Mouse (Mus musculus) neural tube, embryonic 11.5 days (tissue): ENCODE results near the gene Tmem215. TPM values are rescaled to one million over a fixed set of nuclear protein-coding genes. Genes with fewer than 3 reads are reported as not detected.

Experiments
- ATAC-seq: fragments of 200-750 bp; cut with Nextera tagmentation; 2 replicates; pipeline ENCODE4 v1.8.0; 2017; ENCODE audit warnings: moderate number of reproducible peaks, mild to moderate bottlenecking, moderate TSS enrichment, moderate library complexity; ENCODE audit not compliant: insufficient read depth, low FRiP score, low TSS enrichment
- DNase-seq: peaks from one replicate; pipeline ENCODE4 v3.0.0-alpha.2; 2015; ENCODE audit warnings: low spot score
- H3K27ac ChIP-seq: fragments of 300-500 bp; sonication (generic); 2 replicates; pipeline ENCODE4 v1.5.1; 2014; ENCODE audit warnings: low read depth, mild to moderate bottlenecking, low read length
- H3K27me3 ChIP-seq: fragments of 300-500 bp; sonication (generic); 2 replicates; pipeline ENCODE4 v1.6.1; 2014; ENCODE audit warnings: mild to moderate bottlenecking, low read length, mixed read lengths; ENCODE audit not compliant: control insufficient read depth, insufficient read depth
- H3K36me3 ChIP-seq: fragments of 300-500 bp; sonication (generic); 2 replicates; pipeline ENCODE4 v1.6.1; 2014; ENCODE audit warnings: mild to moderate bottlenecking, low read length, moderate library complexity, mixed read lengths; ENCODE audit not compliant: control insufficient read depth, insufficient read depth
- H3K4me1 ChIP-seq: fragments of 300-500 bp; sonication (generic); 2 replicates; pipeline ENCODE4 v1.6.1; 2014; ENCODE audit warnings: low read length, mixed read lengths; ENCODE audit not compliant: control insufficient read depth, insufficient read depth
- H3K4me2 ChIP-seq: fragments of 300-500 bp; sonication (generic); 2 replicates; pipeline ENCODE4 v1.6.1; 2014; ENCODE audit warnings: low read depth, mild to moderate bottlenecking, moderate library complexity
- H3K4me3 ChIP-seq: fragments of 300-500 bp; sonication (generic); 2 replicates; pipeline ENCODE4 v1.5.1; 2014; ENCODE audit warnings: low read depth, low read length
- H3K9ac ChIP-seq: fragments of 300-500 bp; sonication (generic); 2 replicates; pipeline ENCODE4 v1.6.1; 2014; ENCODE audit warnings: mild to moderate bottlenecking, low read length
- H3K9me3 ChIP-seq: fragments of 300-500 bp; sonication (generic); 2 replicates; pipeline ENCODE4 v1.6.1; 2016; ENCODE audit warnings: low read length; ENCODE audit not compliant: control insufficient read depth
- WGBS: fragments of 180-500 bp; shearing (Covaris S2); extraction: QIAGEN DNeasy Blood & Tissue Kit; methylation state at CpG from one replicate; pipeline ENCODE4 v1.1.7; 2014; 5-methylcytosine and 5-hydroxymethylcytosine counted together
- polyA plus RNA-seq: library from polyadenylated mRNA; unstranded; fragments of >200 nt; fragmentation: Nextera tagmentation; extraction: Ambion mirVana; gene quantifications from 2 replicates; pipeline ENCODE4 v1.2.1, GENCODE M21; 2014

Gene Tmem215
- polyA plus RNA-seq: 0.42 and 0.51 TPM in 2 replicates

DNA sequence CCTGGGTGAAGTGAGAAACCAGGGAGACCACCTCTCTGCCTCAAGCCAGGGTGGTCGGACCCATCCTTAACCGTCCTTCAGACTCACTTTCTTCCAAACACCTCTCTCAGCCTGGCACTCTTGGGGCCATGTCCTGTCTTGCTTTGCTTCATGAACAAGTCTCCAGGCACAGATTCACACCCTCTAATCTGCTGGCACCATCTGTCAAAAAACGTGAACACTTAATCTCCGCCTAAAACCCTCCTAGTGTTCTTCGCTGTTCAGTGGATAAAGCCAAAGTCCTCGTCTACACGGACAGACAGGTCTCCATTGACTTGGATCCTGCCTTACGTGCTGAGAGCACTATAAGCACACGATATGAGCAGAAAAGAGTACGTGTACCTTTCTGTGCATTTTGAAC is at the start of gene Tmem215:
Gene Tmem215 (plus strand): TSS at position 301 of the 400 bp plus-strand sequence.
- peak within 1 kb of the TSS; percentile 39 for H3K4me3 ChIP-seq
- H3K9me3 ChIP-seq: no peaks in the 10 kb centered on the region
- no peaks in the 10 kb centered on the region for H3K36me3 ChIP-seq
- no peak within 1 kb of the TSS for H3K27ac ChIP-seq
- H3K4me2 ChIP-seq: peak within 1 kb of the TSS; percentile 83
- 87% methylated on average over 10 of the region's 10 CpGs for WGBS
- DNase-seq: no peak
- ATAC-seq: no peak
- H3K9ac ChIP-seq: peak within 1 kb of the TSS; percentile 60
- H3K4me1 ChIP-seq: no peaks in the 10 kb centered on the region
- peaks cover 2% of the 10 kb centered on the region; the same call in 1 of the 2 replicates for H3K27me3 ChIP-seq

DNA sequence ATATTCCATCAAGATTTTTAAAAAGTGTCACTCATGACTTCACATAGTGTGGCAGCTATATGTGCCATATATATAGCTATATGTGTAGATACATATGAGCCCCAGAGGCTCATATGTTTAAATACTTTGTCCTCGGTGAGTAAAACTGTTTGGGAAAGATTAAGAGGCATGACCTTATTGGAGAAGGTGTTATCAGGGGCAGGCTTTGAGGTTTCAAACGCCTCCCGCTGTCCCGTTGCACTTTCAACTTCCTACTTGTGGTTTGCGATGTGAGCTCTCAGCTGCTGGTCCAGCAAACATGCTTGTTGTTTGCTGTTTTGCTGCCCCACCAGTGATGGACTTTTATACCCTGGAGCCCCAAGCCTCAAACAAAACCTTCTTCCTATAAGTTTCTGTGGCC is 40.1 kb upstream of the Tmem215 start:
- H3K27ac ChIP-seq: no peak overlapping the region
- no peak overlapping the region for H3K4me2 ChIP-seq
- H3K36me3 ChIP-seq: no peaks in the 10 kb centered on the region
- no peak overlapping the region for H3K9ac ChIP-seq
- no peak for ATAC-seq
- no peaks in the 10 kb centered on the region for H3K4me1 ChIP-seq
- DNase-seq: no peak
- WGBS: 81% methylated on average over 5 of the region's 5 CpGs
- no peaks in the 10 kb centered on the region; the same call in 1 of the 2 replicates for H3K9me3 ChIP-seq
- no peaks in the 10 kb centered on the region for H3K27me3 ChIP-seq
- H3K4me3 ChIP-seq: no peak overlapping the region

DNA sequence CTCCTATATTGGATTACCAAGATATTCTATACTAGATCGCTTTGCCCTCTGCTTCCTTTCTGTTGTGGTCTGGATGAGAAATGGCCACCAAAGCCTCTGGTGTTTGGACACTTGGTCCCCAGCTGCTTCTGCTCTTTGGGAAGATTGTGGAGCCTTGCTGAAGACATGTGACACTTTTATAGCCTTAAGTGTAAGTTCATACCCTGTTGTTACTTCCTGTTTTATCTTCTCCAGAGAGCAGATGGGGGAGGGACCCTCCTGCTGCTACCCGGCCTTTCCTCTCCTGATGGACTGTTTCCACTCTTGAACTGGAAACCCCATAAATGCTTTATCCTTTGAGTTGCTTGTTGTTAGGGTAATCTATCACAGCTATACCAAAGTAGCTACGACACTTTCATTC is 38.6 kb upstream of the Tmem215 start:
- Histone ChIP-seq H3K9ac (no peak overlapping the region), H3K27ac (no peak overlapping the region), H3K36me3 (no peaks in the 10 kb centered on the region), H3K4me2 (no peak overlapping the region), H3K27me3 (no peaks in the 10 kb centered on the region), H3K9me3 (no peaks in the 10 kb centered on the region), H3K4me3 (no peak overlapping the region), H3K4me1 (no peaks in the 10 kb centered on the region)
- 54% methylated on average over 3 of the region's 3 CpGs for WGBS
- ATAC-seq (no peak), DNase-seq (no peak)

DNA sequence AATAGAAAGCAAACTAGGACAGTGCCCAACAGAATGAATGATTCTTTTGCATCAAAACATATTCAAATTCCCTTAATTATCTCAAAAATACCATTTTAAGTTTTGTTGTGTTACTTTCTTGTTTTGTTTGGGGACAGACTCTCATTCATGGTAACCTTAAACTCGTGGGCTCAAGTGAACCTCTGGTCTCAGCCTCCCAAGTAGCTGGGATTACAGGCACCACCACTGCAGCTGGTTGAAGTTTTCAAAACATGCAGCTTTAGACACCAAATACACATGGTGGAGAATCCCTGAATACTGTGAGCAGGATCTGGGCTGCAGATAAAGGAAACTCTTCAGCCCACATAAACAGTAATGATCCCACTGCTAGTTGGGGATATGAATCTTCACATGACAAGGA is 37.6 kb upstream of the Tmem215 start:
- 63% methylated on average over 1 of the region's 1 CpGs for WGBS
- ATAC-seq: no peak

DNA sequence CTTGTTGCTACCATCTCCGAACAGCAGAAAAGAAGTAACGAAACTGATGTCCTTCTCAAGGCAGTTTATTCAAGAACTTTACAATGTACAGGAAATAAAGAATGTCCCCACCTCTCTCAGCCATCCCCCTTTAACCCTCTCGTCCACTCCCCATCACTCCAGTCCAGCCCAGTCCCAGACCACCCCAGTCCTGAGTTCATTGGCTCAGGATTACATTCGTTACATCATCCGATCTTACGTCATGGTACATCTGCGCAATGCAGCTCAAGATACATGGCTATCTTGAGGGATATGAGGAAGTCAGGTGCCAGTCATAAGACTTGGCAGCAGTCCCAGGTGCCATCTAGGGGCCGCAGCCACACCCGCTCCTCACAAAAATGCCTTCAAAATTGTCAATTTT is 28.4 kb upstream of the Tmem215 start:
- H3K27ac ChIP-seq: no peak overlapping the region
- H3K4me3 ChIP-seq: no peak overlapping the region
- WGBS: 94% methylated on average over 9 of the region's 9 CpGs
- no peaks in the 10 kb centered on the region for H3K4me1 ChIP-seq
- H3K9ac ChIP-seq: no peak overlapping the region
- no peak for ATAC-seq
- no peaks in the 10 kb centered on the region for H3K9me3 ChIP-seq
- no peak for DNase-seq
- no peak overlapping the region for H3K4me2 ChIP-seq
- H3K27me3 ChIP-seq: no peaks in the 10 kb centered on the region
- no peaks in the 10 kb centered on the region for H3K36me3 ChIP-seq

More for the DNA sequence above, 37.6 kb upstream of the Tmem215 start:
- Histone ChIP-seq H3K4me3 (no peak overlapping the region), H3K27me3 (no peaks in the 10 kb centered on the region), H3K9ac (no peak overlapping the region), H3K4me1 (no peaks in the 10 kb centered on the region), H3K9me3 (no peaks in the 10 kb centered on the region), H3K27ac (no peak overlapping the region), H3K4me2 (no peak overlapping the region), H3K36me3 (no peaks in the 10 kb centered on the region)
- DNase-seq: no peak

DNA sequence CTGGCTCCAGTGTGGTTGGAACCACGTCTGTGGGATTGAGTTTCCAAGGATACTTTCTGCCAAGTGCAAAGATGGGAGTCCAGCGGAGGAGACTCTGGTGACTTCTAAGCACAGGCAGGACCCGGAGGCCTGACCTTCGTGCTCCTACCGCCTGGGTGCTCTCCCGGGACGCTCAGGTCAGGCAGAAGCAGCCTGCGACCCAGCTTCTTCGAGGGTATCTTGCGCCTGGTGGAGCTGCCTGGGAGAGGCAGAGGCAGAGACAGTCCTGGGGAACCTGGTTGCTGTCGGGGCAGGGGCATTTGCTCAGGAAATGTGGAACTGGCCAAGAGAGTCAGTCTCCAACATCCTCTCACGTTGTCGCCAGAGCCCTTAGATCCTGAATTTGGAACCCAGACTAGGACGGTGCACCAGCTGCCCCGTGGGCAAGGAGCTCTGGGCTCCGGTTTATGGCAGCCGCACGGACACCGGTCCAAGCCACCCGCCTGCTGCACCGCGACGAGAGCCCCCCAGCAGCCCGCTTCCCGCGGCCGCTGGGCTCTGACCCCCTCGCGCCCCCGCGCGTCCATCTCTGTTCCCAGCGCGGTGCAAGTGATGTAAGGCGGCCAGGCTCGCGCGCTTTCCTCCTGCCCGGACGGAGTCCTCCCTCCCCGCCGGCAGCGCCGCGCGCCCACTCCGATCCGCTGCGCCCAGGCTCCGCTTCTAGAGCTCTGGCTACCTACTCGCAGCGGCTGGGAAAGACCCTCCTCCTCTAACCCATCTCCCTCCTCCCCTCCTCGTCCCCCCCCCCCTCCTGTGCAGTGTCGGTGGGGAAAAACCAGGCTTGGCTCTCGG is 935 bp downstream of the Tmem215 start:
- Histone ChIP-seq H3K9ac (peak overlapping the region; percentile 60), H3K9me3 (no peaks in the 10 kb centered on the region), H3K4me3 (peak overlapping the region; percentile 39), H3K36me3 (no peaks in the 10 kb centered on the region), H3K27me3 (peaks cover 2% of the 10 kb centered on the region; the same call in 1 of the 2 replicates), H3K27ac (no peak overlapping the region), H3K4me2 (peak overlapping the region; percentile 83), H3K4me1 (no peaks in the 10 kb centered on the region)
- DNase-seq (peak; percentile 76), ATAC-seq (peak; percentile 90)
- 3% methylated on average over 52 of the region's 55 CpGs for WGBS

DNA sequence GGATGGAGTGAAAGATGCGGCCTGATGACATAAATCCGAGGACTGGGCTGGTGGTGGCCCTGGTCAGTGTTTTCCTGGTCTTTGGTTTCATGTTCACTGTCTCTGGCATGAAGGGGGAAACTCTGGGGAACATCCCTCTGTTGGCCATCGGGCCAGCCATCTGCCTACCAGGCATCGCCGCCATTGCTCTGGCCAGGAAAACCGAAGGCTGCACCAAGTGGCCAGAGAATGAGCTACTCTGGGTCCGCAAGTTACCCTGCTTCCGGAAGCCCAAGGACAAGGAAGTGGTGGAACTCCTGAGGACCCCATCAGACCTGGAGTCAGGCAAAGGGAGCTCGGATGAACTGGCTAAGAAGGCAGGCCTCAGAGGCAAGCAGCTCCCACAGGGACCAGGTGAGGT is 1.9 kb downstream of the Tmem215 start:
- 80% methylated on average over 9 of the region's 9 CpGs for WGBS
- Histone ChIP-seq H3K36me3 (no peaks in the 10 kb centered on the region), H3K9ac (no peak overlapping the region), H3K4me2 (no peak overlapping the region), H3K4me3 (no peak overlapping the region), H3K9me3 (no peaks in the 10 kb centered on the region), H3K4me1 (no peaks in the 10 kb centered on the region), H3K27me3 (peaks cover 2% of the 10 kb centered on the region; the same call in 1 of the 2 replicates), H3K27ac (no peak overlapping the region)
- no peak for ATAC-seq
- no peak for DNase-seq

DNA sequence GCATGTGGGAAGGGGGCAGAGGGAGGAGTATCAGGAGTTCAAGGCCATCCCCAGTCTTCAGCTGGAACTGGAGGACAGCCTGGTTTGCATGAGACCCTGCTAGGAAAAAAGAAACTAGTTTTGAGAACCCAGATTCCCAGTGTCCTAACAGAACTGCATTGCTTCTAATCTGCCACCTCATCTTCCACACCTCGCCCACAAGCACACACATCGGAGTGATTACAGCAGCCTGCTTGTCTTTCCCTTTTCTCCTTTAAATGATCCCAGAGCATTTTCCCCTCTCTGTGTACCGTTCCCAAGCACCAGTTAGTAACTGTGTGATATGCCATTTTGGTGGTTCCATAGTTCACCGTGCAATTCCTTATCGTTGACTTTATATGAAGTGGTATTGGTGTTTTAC is 6.0 kb downstream of the Tmem215 start:
- no peak overlapping the region for H3K27ac ChIP-seq
- H3K27me3 ChIP-seq: peaks cover 1% of the 10 kb centered on the region; the same call in 1 of the 2 replicates
- no peaks in the 10 kb centered on the region for H3K36me3 ChIP-seq
- DNase-seq (no peak), ATAC-seq (no peak)
- no peaks in the 10 kb centered on the region for H3K4me1 ChIP-seq
- H3K4me3 ChIP-seq: no peak overlapping the region
- no peak overlapping the region for H3K9ac ChIP-seq
- WGBS: 93% methylated on average over 5 of the region's 5 CpGs
- no peak overlapping the region for H3K4me2 ChIP-seq
- no peaks in the 10 kb centered on the region for H3K9me3 ChIP-seq

DNA sequence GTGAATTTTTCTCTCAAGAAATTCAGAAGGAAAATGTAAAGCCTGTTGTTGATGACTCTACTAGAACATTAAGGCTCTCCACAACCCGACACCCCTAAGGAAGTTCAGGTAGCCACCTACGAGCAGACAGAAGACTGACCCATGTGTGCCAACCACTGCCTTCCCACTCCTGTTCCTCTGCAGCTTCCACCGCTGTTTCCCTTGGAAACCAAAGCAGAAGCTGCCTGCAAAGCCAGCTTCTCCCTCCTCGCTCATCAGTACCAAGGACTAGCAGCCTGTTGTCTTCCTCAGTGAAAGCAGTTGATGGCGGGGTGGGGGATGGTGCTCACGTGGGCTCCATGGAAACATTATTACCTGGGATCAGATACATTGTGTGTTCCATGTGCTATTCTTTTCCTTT is 14.6 kb downstream of the Tmem215 start:
- Histone ChIP-seq H3K9me3 (no peaks in the 10 kb centered on the region), H3K36me3 (no peaks in the 10 kb centered on the region), H3K27me3 (no peaks in the 10 kb centered on the region), H3K9ac (no peak overlapping the region), H3K4me3 (no peak overlapping the region), H3K27ac (no peak overlapping the region), H3K4me1 (no peaks in the 10 kb centered on the region), H3K4me2 (no peak overlapping the region)
- 74% methylated on average over 6 of the region's 6 CpGs for WGBS
- ATAC-seq (no peak), DNase-seq (no peak)
